Mouse (Mus musculus) ES-Bruce4 (cell line): ENCODE measurements around the gene Sephs2.

Experiments
- CTCF ChIP-seq: IDR thresholded peaks from one replicate; pipeline ENCODE4 v1.8.1; 2011; ENCODE audit warnings: low read depth, low read length
- EP300 ChIP-seq: IDR thresholded peaks from 2 replicates; pipeline ENCODE4 v1.6.1; 2011; ENCODE audit warnings: low read depth, low read length; ENCODE audit not compliant: insufficient read depth
- POLR2A ChIP-seq: IDR thresholded peaks from one replicate; pipeline ENCODE4 v1.8.1; 2011; ENCODE audit warnings: low read length; ENCODE audit not compliant: insufficient read depth

DNA sequence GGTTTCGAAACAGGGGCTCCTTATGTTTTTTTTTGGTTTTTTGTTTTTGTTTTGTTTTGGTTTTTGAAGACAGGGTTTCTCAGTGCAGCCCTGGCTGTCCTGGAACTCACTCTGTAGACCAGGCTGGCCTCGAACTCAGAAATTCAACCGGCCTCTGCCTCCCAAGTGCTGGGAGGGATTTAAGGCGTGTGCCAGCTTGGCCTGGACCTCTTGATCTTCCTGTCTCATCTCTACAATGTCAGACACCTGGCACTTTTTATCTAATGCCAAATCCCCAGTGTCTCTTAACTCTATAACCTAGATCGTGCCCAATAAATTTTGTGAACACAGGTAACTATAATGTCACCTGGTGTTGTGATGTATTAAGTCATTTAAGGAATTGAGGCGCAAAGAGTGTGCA, 20.5 kb downstream of the Sephs2 start:
- no peak for TF ChIP-seq POLR2A
- TF ChIP-seq CTCF = no peak
- TF ChIP-seq EP300 = no peak
